Mouse (Mus musculus): ENCODE data around the gene Catip. TPM values are rescaled to one million over a fixed set of nuclear protein-coding genes. Genes with fewer than 3 reads are reported as not detected.

The Catip gene
- polyA plus RNA-seq, 1 experiment from 2014 or later: 0.50 TPM

DNA sequence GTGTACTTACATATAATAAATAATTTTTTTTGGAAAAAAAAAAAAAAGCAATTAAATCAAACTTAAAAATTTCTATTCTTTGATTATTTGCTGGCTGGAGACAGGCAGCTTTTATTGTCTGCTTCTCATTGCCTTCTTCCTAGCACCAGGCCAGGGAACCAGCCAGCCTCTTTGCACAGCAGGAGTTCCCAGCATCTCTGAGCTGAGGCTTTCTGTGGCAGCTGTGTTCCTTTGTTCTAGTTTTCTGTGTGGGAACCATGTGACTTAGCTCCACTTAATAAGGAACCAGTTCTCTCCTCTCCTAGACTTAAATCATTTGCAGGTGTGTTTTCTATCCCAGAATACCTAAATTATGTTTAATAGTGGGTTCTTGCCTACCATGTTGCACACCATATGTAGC lies 4.4 kb upstream of the Catip start:
- Histone ChIP-seq H3K4me2 (ENCODE audit: low read depth, low read length) (no peak overlapping the region), H3K27ac (ENCODE audit: low read length) (no peak overlapping the region), H3K9me3 (ENCODE audit: control insufficient read depth, low read length) (no peaks in the 10 kb centered on the region), H3K36me3 (ENCODE audit: control insufficient read depth, insufficient read depth, low read length) (no peaks in the 10 kb centered on the region), H3K27me3 (replicated peaks; ENCODE audit: control insufficient read depth, insufficient read depth, low read length) (no peaks in the 10 kb centered on the region), H3K9ac (ENCODE audit: low read depth, low read length) (no peak overlapping the region), H3K4me1 (ENCODE audit: control insufficient read depth, insufficient read depth, low read length) (no peaks in the 10 kb centered on the region), H3K4me3 (ENCODE audit: low read length) (no peak overlapping the region)
- ATAC-seq: no peak

- no peak overlapping the region for H3K9ac ChIP-seq (ENCODE audit: low read depth, low read length)
These were observed 1.9 kb upstream of the Catip start for GRCm38 (mm10) chr1:74359952-74360517.

DNA sequence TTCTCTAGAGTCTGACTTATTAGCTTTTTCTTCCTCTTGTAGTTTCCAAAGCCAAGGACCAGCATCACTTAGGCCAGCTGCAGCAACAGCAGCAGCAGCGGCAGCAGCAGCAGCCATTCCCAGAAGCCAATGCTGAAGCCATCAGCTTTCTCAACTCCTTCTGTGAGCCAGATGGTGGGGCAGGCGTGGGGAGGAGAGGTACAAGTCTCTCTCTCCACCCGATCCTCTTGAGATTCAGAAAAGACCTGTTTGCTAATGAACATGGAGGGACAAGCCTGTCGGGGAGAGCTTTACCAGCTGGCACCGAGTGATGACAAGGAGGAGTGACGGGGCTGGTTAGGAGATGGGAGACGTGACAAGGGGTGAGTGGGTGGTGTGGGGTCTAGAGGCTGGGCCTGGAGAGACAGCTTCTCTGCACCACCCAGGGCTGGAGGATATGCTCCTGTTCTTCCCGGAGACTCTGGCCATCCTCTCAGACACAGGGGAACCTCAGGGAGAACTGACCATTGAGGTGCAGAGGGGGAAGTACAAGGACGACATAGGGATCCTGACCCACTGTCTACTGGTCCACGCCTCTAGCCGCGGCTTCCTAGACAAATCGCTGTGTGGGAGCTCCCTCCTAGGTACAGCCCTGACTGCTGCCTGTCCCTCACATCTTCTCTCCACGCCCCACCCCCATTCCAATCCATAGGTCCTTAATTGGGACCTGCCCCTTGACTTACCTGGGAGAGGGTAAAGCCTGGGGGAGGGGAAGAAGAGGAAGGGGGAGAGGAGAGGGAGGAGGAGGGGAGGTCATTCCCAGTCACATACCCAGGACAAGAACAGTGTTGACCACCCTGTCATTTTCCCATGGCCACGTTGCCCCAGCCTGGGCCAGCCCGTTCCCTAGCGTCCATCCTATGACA lies 669 bp downstream of the Catip start:
- 60% methylated on average over 17 of the region's 17 CpGs for WGBS
- Histone ChIP-seq H3K9ac (ENCODE audit: low read depth, low read length) (no peak overlapping the region), H3K27me3 (replicated peaks; ENCODE audit: control insufficient read depth, insufficient read depth, low read length) (no peaks in the 10 kb centered on the region), H3K4me1 (ENCODE audit: control insufficient read depth, insufficient read depth, low read length) (no peaks in the 10 kb centered on the region), H3K36me3 (ENCODE audit: control insufficient read depth, insufficient read depth, low read length) (no peaks in the 10 kb centered on the region), H3K4me3 (ENCODE audit: low read length) (no peak overlapping the region), H3K4me2 (ENCODE audit: low read depth, low read length) (no peak overlapping the region), H3K27ac (ENCODE audit: low read length) (no peak overlapping the region), H3K9me3 (ENCODE audit: control insufficient read depth, low read length) (no peaks in the 10 kb centered on the region)
- ATAC-seq: peak; percentile 14; the same call in 1 of the 2 replicates

More at GRCm38 (mm10) chr1:74359952-74360517, 1.9 kb upstream of the Catip start:
- no peak for ATAC-seq
- Histone ChIP-seq H3K4me1 (ENCODE audit: control insufficient read depth, insufficient read depth, low read length) (no peaks in the 10 kb centered on the region), H3K27me3 (replicated peaks; ENCODE audit: control insufficient read depth, insufficient read depth, low read length) (no peaks in the 10 kb centered on the region), H3K36me3 (ENCODE audit: control insufficient read depth, insufficient read depth, low read length) (no peaks in the 10 kb centered on the region), H3K4me2 (ENCODE audit: low read depth, low read length) (no peak overlapping the region), H3K4me3 (ENCODE audit: low read length) (no peak overlapping the region), H3K27ac (ENCODE audit: low read length) (no peak overlapping the region), H3K9me3 (ENCODE audit: control insufficient read depth, low read length) (no peaks in the 10 kb centered on the region)
- WGBS: 88% methylated on average over 5 of the region's 5 CpGs

- no peaks in the 10 kb centered on the region for H3K36me3 ChIP-seq (ENCODE audit: control insufficient read depth, insufficient read depth, low read length)
- no peaks in the 10 kb centered on the region for H3K27me3 ChIP-seq (replicated peaks; ENCODE audit: control insufficient read depth, insufficient read depth, low read length)
- H3K4me1 ChIP-seq (ENCODE audit: control insufficient read depth, insufficient read depth, low read length): peaks cover 5% of the 10 kb centered on the region
- H3K9me3 ChIP-seq (ENCODE audit: control insufficient read depth, low read length): no peaks in the 10 kb centered on the region
- no peak overlapping the region for H3K4me3 ChIP-seq (ENCODE audit: low read length)
- no peak overlapping the region for H3K9ac ChIP-seq (ENCODE audit: low read depth, low read length)
- no peak for ATAC-seq
- no peak overlapping the region for H3K4me2 ChIP-seq (ENCODE audit: low read depth, low read length)
- no peak overlapping the region for H3K27ac ChIP-seq (ENCODE audit: low read length)
- WGBS: 60% methylated on average over 5 of the region's 5 CpGs
These were observed 1.5 kb downstream of the Catip start for GRCm38 (mm10) chr1:74363437-74363836.

GRCm38 (mm10) chr1:74364270-74364669 lies 2.4 kb downstream of the Catip start:
- no peaks in the 10 kb centered on the region for H3K27me3 ChIP-seq (replicated peaks; ENCODE audit: control insufficient read depth, insufficient read depth, low read length)

DNA sequence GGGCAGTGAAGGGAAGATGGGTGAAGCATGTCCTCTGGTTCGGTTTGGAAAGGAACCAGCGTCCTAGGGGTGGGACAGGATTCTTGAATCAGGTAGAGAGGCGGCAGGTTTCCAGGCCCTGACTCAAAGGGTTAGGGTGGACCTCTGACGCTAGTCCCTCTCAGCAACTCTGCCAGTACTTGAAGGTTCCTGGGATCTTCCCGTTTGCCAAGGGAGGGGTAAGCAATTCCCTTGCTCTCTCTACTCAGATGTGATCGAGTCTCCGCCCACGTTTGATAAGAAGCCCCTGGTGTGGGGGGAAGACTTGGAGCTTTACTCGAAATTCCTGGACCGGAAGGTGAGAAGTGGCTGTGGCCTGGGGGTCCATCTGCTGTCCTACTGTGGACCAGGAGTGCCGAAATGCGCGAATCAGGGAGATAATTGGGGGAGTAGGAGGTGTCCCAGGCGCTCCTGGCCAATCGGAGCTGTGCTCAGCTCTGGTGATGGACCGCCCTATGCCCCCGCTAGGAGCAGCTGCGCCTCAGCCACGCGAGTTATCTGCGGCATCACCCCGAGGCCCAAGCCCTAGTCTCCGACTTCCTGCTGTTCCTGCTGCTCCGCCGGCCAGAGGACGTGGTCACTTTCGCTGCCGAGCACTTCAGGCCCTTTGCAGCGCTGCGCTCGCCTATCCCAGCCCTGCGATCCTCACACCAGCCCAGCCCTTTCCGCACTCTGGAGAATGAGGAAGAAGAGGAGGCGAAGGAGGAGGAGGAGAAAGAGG lies 6.2 kb downstream of the Catip start:
- no peaks in the 10 kb centered on the region for H3K9me3 ChIP-seq (ENCODE audit: control insufficient read depth, low read length)
- 10% methylated on average over 34 of the region's 34 CpGs for WGBS
- peak overlapping the region; percentile 82 for H3K4me2 ChIP-seq (ENCODE audit: low read depth, low read length)
- no peaks in the 10 kb centered on the region for H3K36me3 ChIP-seq (ENCODE audit: control insufficient read depth, insufficient read depth, low read length)
- H3K27ac ChIP-seq (ENCODE audit: low read length): peak overlapping the region; percentile 41
- no peaks in the 10 kb centered on the region for H3K27me3 ChIP-seq (replicated peaks; ENCODE audit: control insufficient read depth, insufficient read depth, low read length)
- peak; percentile 93 for ATAC-seq
- H3K4me3 ChIP-seq (ENCODE audit: low read length): peak overlapping the region; percentile 48
- H3K9ac ChIP-seq (ENCODE audit: low read depth, low read length): peak overlapping the region; percentile 68
- H3K4me1 ChIP-seq (ENCODE audit: control insufficient read depth, insufficient read depth, low read length): peaks cover 6% of the 10 kb centered on the region

More at GRCm38 (mm10) chr1:74364270-74364669, 2.4 kb downstream of the Catip start:
- 69% methylated on average over 8 of the region's 8 CpGs for WGBS
- H3K4me3 ChIP-seq (ENCODE audit: low read length): no peak overlapping the region
- H3K4me1 ChIP-seq (ENCODE audit: control insufficient read depth, insufficient read depth, low read length): peaks cover 6% of the 10 kb centered on the region
- H3K9me3 ChIP-seq (ENCODE audit: control insufficient read depth, low read length): no peaks in the 10 kb centered on the region
- no peaks in the 10 kb centered on the region for H3K36me3 ChIP-seq (ENCODE audit: control insufficient read depth, insufficient read depth, low read length)
- H3K27ac ChIP-seq (ENCODE audit: low read length): no peak overlapping the region
- H3K4me2 ChIP-seq (ENCODE audit: low read depth, low read length): no peak overlapping the region
- ATAC-seq: no peak
- no peak overlapping the region for H3K9ac ChIP-seq (ENCODE audit: low read depth, low read length)

DNA sequence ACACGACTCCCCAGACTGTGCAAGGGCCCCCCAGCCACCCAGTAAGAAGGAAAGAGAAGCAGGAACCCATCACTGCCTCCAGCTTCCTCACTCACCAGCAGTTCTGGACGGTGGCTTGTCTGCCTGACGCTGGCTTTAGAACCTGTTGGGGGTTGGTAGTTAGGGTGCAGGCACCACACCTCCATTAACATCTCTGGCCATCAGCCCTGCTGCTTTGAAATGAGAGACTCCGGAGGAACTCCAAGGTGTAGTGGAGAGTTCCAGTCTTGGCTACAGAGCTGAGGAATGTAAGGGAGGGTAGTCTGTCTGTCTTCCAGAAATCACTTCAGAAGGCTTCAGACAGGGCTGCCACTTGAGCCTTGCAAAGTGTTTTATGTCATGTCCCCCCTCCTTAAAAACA lies 8.1 kb downstream of the Catip start:
- H3K4me1 ChIP-seq (ENCODE audit: control insufficient read depth, insufficient read depth, low read length): peaks cover 6% of the 10 kb centered on the region
- no peaks in the 10 kb centered on the region for H3K27me3 ChIP-seq (replicated peaks; ENCODE audit: control insufficient read depth, insufficient read depth, low read length)
- no peak for ATAC-seq
- no peaks in the 10 kb centered on the region for H3K36me3 ChIP-seq (ENCODE audit: control insufficient read depth, insufficient read depth, low read length)
- H3K9ac ChIP-seq (ENCODE audit: low read depth, low read length): no peak overlapping the region
- no peak overlapping the region for H3K27ac ChIP-seq (ENCODE audit: low read length)
- no peak overlapping the region for H3K4me2 ChIP-seq (ENCODE audit: low read depth, low read length)
- 54% methylated on average over 4 of the region's 4 CpGs for WGBS
- no peak overlapping the region for H3K4me3 ChIP-seq (ENCODE audit: low read length)
- no peaks in the 10 kb centered on the region for H3K9me3 ChIP-seq (ENCODE audit: control insufficient read depth, low read length)

DNA sequence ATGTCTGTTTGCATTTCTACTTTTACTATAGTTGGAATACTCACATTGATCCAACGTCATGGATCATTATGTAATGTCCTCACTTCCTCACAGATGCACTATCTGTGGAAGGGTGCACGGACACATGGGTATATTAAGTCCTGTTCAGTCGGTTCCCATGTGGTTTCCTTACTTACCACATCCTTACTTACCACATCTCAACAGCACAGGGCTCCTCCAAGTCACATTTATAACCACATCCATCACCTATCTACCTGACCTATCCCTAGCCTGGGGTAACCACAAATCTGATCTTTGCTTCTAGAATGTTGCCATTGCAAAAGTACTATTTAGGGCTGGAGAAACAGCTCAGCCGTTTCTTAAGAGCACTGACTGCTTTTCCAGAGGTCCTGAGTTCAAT lies 11.5 kb downstream of the Catip start:
- no peak for ATAC-seq
- H3K9me3 ChIP-seq (ENCODE audit: control insufficient read depth, low read length): no peaks in the 10 kb centered on the region
- no peak overlapping the region for H3K27ac ChIP-seq (ENCODE audit: low read length)
- WGBS: 71% methylated on average over 4 of the region's 4 CpGs
- no peak overlapping the region for H3K4me2 ChIP-seq (ENCODE audit: low read depth, low read length)
- no peaks in the 10 kb centered on the region for H3K36me3 ChIP-seq (ENCODE audit: control insufficient read depth, insufficient read depth, low read length)
- no peak overlapping the region for H3K9ac ChIP-seq (ENCODE audit: low read depth, low read length)
- no peaks in the 10 kb centered on the region for H3K27me3 ChIP-seq (replicated peaks; ENCODE audit: control insufficient read depth, insufficient read depth, low read length)
- peaks cover 2% of the 10 kb centered on the region for H3K4me1 ChIP-seq (ENCODE audit: control insufficient read depth, insufficient read depth, low read length)
- H3K4me3 ChIP-seq (ENCODE audit: low read length): no peak overlapping the region

DNA sequence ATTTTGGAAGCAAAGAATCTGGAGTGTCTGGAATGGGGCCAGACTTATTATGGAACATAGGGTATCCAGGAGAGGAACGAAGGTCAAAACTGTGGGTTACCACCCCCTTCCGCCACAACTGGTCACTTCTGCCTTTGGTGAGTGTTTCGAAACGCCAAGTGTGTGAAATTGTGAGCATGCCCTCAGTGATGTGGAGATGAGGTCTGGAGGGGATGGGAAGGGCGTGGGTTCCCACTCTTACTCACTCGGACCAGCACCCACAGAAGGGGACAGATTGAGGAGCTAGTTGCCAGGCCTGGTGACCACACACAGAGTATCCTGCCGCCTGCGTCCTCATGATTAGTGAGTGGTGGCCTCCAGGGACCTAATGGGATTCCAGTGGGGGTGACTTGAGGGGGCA lies 13.1 kb downstream of the Catip start, which contains the start of gene Slc11a1:
Gene Slc11a1 (plus strand): TSS at position 216 of the 400 bp plus-strand sequence.
- WGBS: 64% methylated on average over 8 of the region's 8 CpGs
- H3K4me2 ChIP-seq (ENCODE audit: low read depth, low read length): no peak within 1 kb of the TSS
- no peak for ATAC-seq

More for the DNA sequence above, 13.1 kb downstream of the Catip start, which contains the start of gene Slc11a1:
- H3K27me3 ChIP-seq (replicated peaks; ENCODE audit: control insufficient read depth, insufficient read depth, low read length): no peaks in the 10 kb centered on the region
- no peaks in the 10 kb centered on the region for H3K4me1 ChIP-seq (ENCODE audit: control insufficient read depth, insufficient read depth, low read length)
- no peak within 1 kb of the TSS for H3K9ac ChIP-seq (ENCODE audit: low read depth, low read length)
- no peaks in the 10 kb centered on the region for H3K36me3 ChIP-seq (ENCODE audit: control insufficient read depth, insufficient read depth, low read length)
- no peak within 1 kb of the TSS for H3K4me3 ChIP-seq (ENCODE audit: low read length)
- no peak within 1 kb of the TSS for H3K27ac ChIP-seq (ENCODE audit: low read length)
- H3K9me3 ChIP-seq (ENCODE audit: control insufficient read depth, low read length): no peaks in the 10 kb centered on the region
